8 mouse cellular contexts compared by ENCODE assay signal in the genomic region with DNA sequence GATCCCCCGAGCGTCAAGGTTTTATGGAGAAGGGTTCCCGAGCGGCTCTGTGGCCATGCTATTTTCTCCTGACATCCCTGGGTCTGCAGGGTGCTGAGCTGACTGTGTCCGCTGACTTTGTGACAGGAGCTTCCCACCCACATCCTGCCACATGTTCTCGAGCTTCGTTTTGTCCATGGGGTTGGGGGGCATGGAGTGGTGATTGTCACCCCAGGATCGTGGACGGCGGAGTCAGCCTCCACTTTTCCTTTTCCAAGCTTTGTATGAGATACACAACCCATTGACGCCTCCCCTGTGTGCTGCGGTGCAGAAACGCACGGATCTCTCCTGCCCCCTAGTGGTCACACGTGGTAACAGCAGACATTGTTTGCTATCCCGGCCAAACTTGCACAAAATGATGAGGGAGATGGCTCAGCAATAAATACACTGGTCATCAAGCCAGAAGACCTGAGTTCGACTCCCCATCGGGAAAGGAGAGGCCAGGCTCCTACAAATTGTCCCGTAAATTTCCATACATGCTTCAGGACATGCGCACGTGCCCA. TPM values are rescaled to one million over a fixed set of nuclear protein-coding genes. Genes with fewer than 3 reads are reported as not detected.
DNase-seq lines count a peak whose midpoint lies in the region; ATAC-seq and TF ChIP-seq lines count a peak whose summit lies in the region.

No protein-coding gene starts in this region.

- TF ChIP-seq CTCF in kidney, postnatal 0 days (IDR thresholded peaks at IDR 0.05; ENCODE audit: low read depth), result peak; percentile 99
- peak; percentile 100 for TF ChIP-seq CTCF in liver, postnatal 0 days (IDR thresholded peaks at IDR 0.05; ENCODE audit: low read depth)

- no peak overlapping the region for H3K27ac ChIP-seq in embryonic facial prominence, embryonic 15.5 days (replicated peaks)
- H3K27ac ChIP-seq in heart, embryonic 11.5 days (ENCODE audit: low read depth, low read length), result no peak overlapping the region
- no peak overlapping the region for H3K27ac ChIP-seq in kidney, postnatal 0 days
- H3K27ac ChIP-seq in liver, postnatal 0 days (ENCODE audit: low read depth), result no peak overlapping the region
- H3K27ac ChIP-seq in neural tube, embryonic 13.5 days (replicated peaks), result no peak overlapping the region

- no peak for ATAC-seq in embryonic facial prominence, embryonic 15.5 days (ENCODE audit: insufficient number of reproducible peaks, low FRiP score, low TSS enrichment, low read depth)
- no peak for ATAC-seq in heart, embryonic 11.5 days (replicated peaks; ENCODE audit: insufficient number of reproducible peaks, low FRiP score, low TSS enrichment)
- no peak for ATAC-seq in kidney, postnatal 0 days (replicated peaks; ENCODE audit: low FRiP score, low read depth)
- peak; percentile 54 for ATAC-seq in liver, postnatal 0 days
- ATAC-seq in neural tube, embryonic 13.5 days (ENCODE audit: low read depth), result 0 out of 2 replicates have a peak, but pooled peaks have one; percentile 25

- no peaks in the 10 kb centered on the region for H3K9me3 ChIP-seq in embryonic facial prominence, embryonic 15.5 days (replicated peaks)
- H3K9me3 ChIP-seq in heart, embryonic 11.5 days (replicated peaks; ENCODE audit: control insufficient read depth, low read length), result no peaks in the 10 kb centered on the region
- H3K9me3 ChIP-seq in kidney, postnatal 0 days (replicated peaks; ENCODE audit: low read length), result no peaks in the 10 kb centered on the region
- H3K9me3 ChIP-seq in liver, postnatal 0 days (ENCODE audit: low read length), result no peaks in the 10 kb centered on the region
- no peaks in the 10 kb centered on the region for H3K9me3 ChIP-seq in neural tube, embryonic 13.5 days

- 9% methylated on average over 21 of the region's 21 CpGs for WGBS in embryonic facial prominence, embryonic 15.5 days
- 11% methylated on average over 21 of the region's 21 CpGs for WGBS in heart, embryonic 11.5 days (ENCODE audit: insufficient replicate concordance)
- 9% methylated on average over 21 of the region's 21 CpGs for WGBS in kidney, postnatal 0 days
- 9% methylated on average over 21 of the region's 21 CpGs for WGBS in liver, postnatal 0 days (ENCODE audit: insufficient replicate concordance)
- 12% methylated on average over 21 of the region's 21 CpGs for WGBS in neural tube, embryonic 13.5 days

- peaks cover 21% of the 10 kb centered on the region for H3K27me3 ChIP-seq in embryonic facial prominence, embryonic 15.5 days
- H3K27me3 ChIP-seq in heart, embryonic 11.5 days (ENCODE audit: control insufficient read depth, insufficient read depth, low read length), result peaks cover 22% of the 10 kb centered on the region
- H3K27me3 ChIP-seq in kidney, postnatal 0 days (ENCODE audit: insufficient read depth, low read length), result no peaks in the 10 kb centered on the region; the same call in 1 of the 2 replicates
- peaks cover 8% of the 10 kb centered on the region for H3K27me3 ChIP-seq in liver, postnatal 0 days (ENCODE audit: insufficient read depth, low read length)
- peaks cover 28% of the 10 kb centered on the region; the same call in 1 of the 2 replicates for H3K27me3 ChIP-seq in neural tube, embryonic 13.5 days

- H3K4me1 ChIP-seq in embryonic facial prominence, embryonic 15.5 days, result peaks cover 18% of the 10 kb centered on the region
- H3K4me1 ChIP-seq in heart, embryonic 11.5 days (ENCODE audit: control insufficient read depth, insufficient read depth, low read length), result peaks cover 3% of the 10 kb centered on the region; the same call in 1 of the 2 replicates
- 0 out of 2 replicates have a peak, but pooled peaks cover 3% of the 10 kb centered on the region for H3K4me1 ChIP-seq in kidney, postnatal 0 days (replicated peaks; ENCODE audit: insufficient read depth, low read length)
- H3K4me1 ChIP-seq in liver, postnatal 0 days (ENCODE audit: insufficient read depth), result 0 out of 2 replicates have a peak, but pooled peaks cover 7% of the 10 kb centered on the region
- peaks cover 7% of the 10 kb centered on the region for H3K4me1 ChIP-seq in neural tube, embryonic 13.5 days (replicated peaks)

- H3K36me3 ChIP-seq in embryonic facial prominence, embryonic 15.5 days, result no peaks in the 10 kb centered on the region
- H3K36me3 ChIP-seq in heart, embryonic 11.5 days (ENCODE audit: control insufficient read depth, insufficient read depth, low read length), result no peaks in the 10 kb centered on the region
- no peaks in the 10 kb centered on the region for H3K36me3 ChIP-seq in kidney, postnatal 0 days (ENCODE audit: insufficient read depth, low read length)
- no peaks in the 10 kb centered on the region for H3K36me3 ChIP-seq in liver, postnatal 0 days (replicated peaks; ENCODE audit: insufficient read depth, low read length)
- no peaks in the 10 kb centered on the region for H3K36me3 ChIP-seq in neural tube, embryonic 13.5 days

- H3K4me3 ChIP-seq in embryonic facial prominence, embryonic 15.5 days (replicated peaks), result 0 out of 2 replicates have a peak overlapping the region, but pooled peaks have one; percentile 9
- H3K4me3 ChIP-seq in heart, embryonic 11.5 days (ENCODE audit: low read depth, low read length), result 0 out of 2 replicates have a peak overlapping the region, but pooled peaks have one; percentile 5
- no peak overlapping the region for H3K4me3 ChIP-seq in kidney, postnatal 0 days (replicated peaks; ENCODE audit: low read depth, low read length)
- no peak overlapping the region for H3K4me3 ChIP-seq in liver, postnatal 0 days (ENCODE audit: low read depth, low read length)
- H3K4me3 ChIP-seq in neural tube, embryonic 13.5 days, result no peak overlapping the region

- peak; percentile 75 for DNase-seq in CD4-positive helper T cell, adult 2 months (ENCODE audit: low read depth, low spot score)
- peak; percentile 67 to 72 for DNase-seq in adrenal gland, postnatal 4 days (ENCODE audit: low spot score in 2 of 2)
- peak; percentile 87 for DNase-seq in kidney, postnatal 0 days (ENCODE audit: low spot score)
- peak; percentile 82 for DNase-seq in liver, postnatal 0 days
- DNase-seq in telencephalon, adult 2 months (ENCODE audit: low read depth, low spot score), result peak; percentile 60

- no peak for TF ChIP-seq EP300 in liver, postnatal 0 days (IDR thresholded peaks at IDR 0.05; ENCODE audit: low read depth)

- H3K4me2 ChIP-seq in embryonic facial prominence, embryonic 15.5 days (replicated peaks), result peak overlapping the region; percentile 35; the same call in 1 of the 2 replicates
- H3K4me2 ChIP-seq in heart, embryonic 11.5 days, result peak overlapping the region; percentile 39
- peak overlapping the region; percentile 32; the same call in 1 of the 2 replicates for H3K4me2 ChIP-seq in kidney, postnatal 0 days (ENCODE audit: low read length)
- H3K4me2 ChIP-seq in liver, postnatal 0 days (ENCODE audit: low read depth, low read length), result peak overlapping the region; percentile 23
- H3K4me2 ChIP-seq in neural tube, embryonic 13.5 days, result peak overlapping the region; percentile 38

- H3K9ac ChIP-seq in embryonic facial prominence, embryonic 15.5 days, result no peak overlapping the region
- H3K9ac ChIP-seq in heart, embryonic 11.5 days (ENCODE audit: low read depth, low read length), result no peak overlapping the region
- H3K9ac ChIP-seq in kidney, postnatal 0 days (ENCODE audit: low read depth, low read length), result no peak overlapping the region
- no peak overlapping the region for H3K9ac ChIP-seq in liver, postnatal 0 days (replicated peaks)
- H3K9ac ChIP-seq in neural tube, embryonic 13.5 days, result peak overlapping the region; percentile 47; the same call in 1 of the 2 replicates

RNA-seq across cellular contexts. Expression of gene Gng7, which starts 19.6 kb away (rescaled TPM):
- total RNA-seq in adrenal gland, postnatal 4 days (2021), result 1 to 10 TPM; 5.4 to 6.7 TPM
- polyA plus RNA-seq in embryonic facial prominence, embryonic 15.5 days (2015; fragmentation: Nextera tagmentation; extraction: Ambion mirVana), result 11.2 and 12.3 TPM in 2 replicates
- 1.4 TPM in 2 replicates for polyA plus RNA-seq in heart, embryonic 11.5 days (2014; fragmentation: Nextera tagmentation; extraction: Ambion mirVana)
- 3.4 TPM in 2 replicates for polyA plus RNA-seq in kidney, postnatal 0 days (2015; fragmentation: Nextera tagmentation; extraction: Ambion mirVana)
- polyA plus RNA-seq in liver, postnatal 0 days (2015; fragmentation: Nextera tagmentation; extraction: Ambion mirVana), result 1.3 TPM in 2 replicates
- polyA plus RNA-seq in neural tube, embryonic 13.5 days (2015; fragmentation: Nextera tagmentation; extraction: Ambion mirVana), result 16.2 and 17.4 TPM in 2 replicates

RNA-seq across cellular contexts. Expression of gene Diras1, which starts 30.3 kb away (rescaled TPM):
- 1 to 10 TPM; 2.9 to 3.5 TPM for total RNA-seq in adrenal gland, postnatal 4 days (2021)
- 1.4 and 1.9 TPM in 2 replicates for polyA plus RNA-seq in embryonic facial prominence, embryonic 15.5 days (2015; fragmentation: Nextera tagmentation; extraction: Ambion mirVana)
- polyA plus RNA-seq in heart, embryonic 11.5 days (2014; fragmentation: Nextera tagmentation; extraction: Ambion mirVana), result 0.13 TPM in 1 of 2 replicates, not detected in the other
- polyA plus RNA-seq in kidney, postnatal 0 days (2015; fragmentation: Nextera tagmentation; extraction: Ambion mirVana), result 0.11 TPM in 1 of 2 replicates, not detected in the other
- not detected in 2 replicates for polyA plus RNA-seq in liver, postnatal 0 days (2015; fragmentation: Nextera tagmentation; extraction: Ambion mirVana)
- polyA plus RNA-seq in neural tube, embryonic 13.5 days (2015; fragmentation: Nextera tagmentation; extraction: Ambion mirVana), result 38.1 and 38.7 TPM in 2 replicates

RNA-seq across cellular contexts. Expression of gene Slc39a3, which starts 42.1 kb away (rescaled TPM):
- 10 to 100 TPM; 32.9 to 36.3 TPM for total RNA-seq in adrenal gland, postnatal 4 days (2021)
- 21.7 and 22.7 TPM in 2 replicates for polyA plus RNA-seq in embryonic facial prominence, embryonic 15.5 days (2015; fragmentation: Nextera tagmentation; extraction: Ambion mirVana)
- polyA plus RNA-seq in heart, embryonic 11.5 days (2014; fragmentation: Nextera tagmentation; extraction: Ambion mirVana), result 3.9 and 4.1 TPM in 2 replicates
- 13.4 and 13.9 TPM in 2 replicates for polyA plus RNA-seq in kidney, postnatal 0 days (2015; fragmentation: Nextera tagmentation; extraction: Ambion mirVana)
- polyA plus RNA-seq in liver, postnatal 0 days (2015; fragmentation: Nextera tagmentation; extraction: Ambion mirVana), result 4.6 and 4.7 TPM in 2 replicates
- 40.9 and 44.2 TPM in 2 replicates for polyA plus RNA-seq in neural tube, embryonic 13.5 days (2015; fragmentation: Nextera tagmentation; extraction: Ambion mirVana)

Comparison
In these comparisons a context has a peak if more than half of its experiments do, and no peak if none do; other contexts are left out.
1. ATAC-seq: peak in liver, postnatal 0 days (single experiment) and neural tube, embryonic 13.5 days (single experiment); none in embryonic facial prominence, embryonic 15.5 days (single experiment), heart, embryonic 11.5 days (single experiment) and kidney, postnatal 0 days (single experiment).
2. H3K4me3 ChIP-seq: peak in embryonic facial prominence, embryonic 15.5 days (single experiment) and heart, embryonic 11.5 days (single experiment); none in kidney, postnatal 0 days (single experiment), liver, postnatal 0 days (single experiment) and neural tube, embryonic 13.5 days (single experiment).
3. RNA of gene Diras1, which starts 30.3 kb away (polyA plus RNA-seq): 38.1 to 38.7 TPM in neural tube, embryonic 13.5 days; 1.4 to 1.9 TPM in embryonic facial prominence, embryonic 15.5 days, 0.13 TPM in heart, embryonic 11.5 days, 0.11 TPM in kidney, postnatal 0 days and not detected in liver, postnatal 0 days; every median in the first group is over 10 times any median in the second.
4. Peak in every context shown above with its lines, with median percentiles within 50 percentile points of each other: DNase-seq and H3K4me2 ChIP-seq.